Comparison of ENCODE assay signal across 7 mouse cellular contexts in genomic region chr5:119671124-119671801, GRCm38 (mm10). TPM values are rescaled to one million over a fixed set of nuclear protein-coding genes. Genes with fewer than 3 reads are reported as not detected.
DNase-seq lines count a peak whose midpoint lies in the region; TF ChIP-seq lines count a peak whose summit lies in the region.

No protein-coding gene starts in this region.

- H3K79me2 ChIP-seq in myocyte (ENCODE audit: control insufficient read depth, insufficient read depth): peaks cover 30% of the 10 kb centered on the region

- peak overlapping the region; percentile 84 for H3K9ac ChIP-seq in ES-Bruce4 (ENCODE audit: low read depth, poor library complexity, severe bottlenecking)

- H3ac ChIP-seq in myocyte (ENCODE audit: control insufficient read depth, insufficient read length): peak overlapping the region; percentile 67

- TF ChIP-seq EP300 in ES-Bruce4 (IDR thresholded peaks at IDR 0.05; ENCODE audit: insufficient read depth, low read depth, low read length): no peak

- peak overlapping the region; percentile 61 for H3K4me3 ChIP-seq in ES-Bruce4 (ENCODE audit: low read depth, low read length)
- H3K4me3 ChIP-seq in myocyte: peak overlapping the region; percentile 66

- peaks cover 26% of the 10 kb centered on the region for H3K36me3 ChIP-seq in ES-Bruce4 (ENCODE audit: control insufficient read depth, insufficient read depth, low read length, poor library complexity, severe bottlenecking)
- H3K36me3 ChIP-seq in myocyte (ENCODE audit: control insufficient read depth, insufficient read depth): no peaks in the 10 kb centered on the region

- H3K9me3 ChIP-seq in ES-Bruce4 (replicated peaks; ENCODE audit: control insufficient read depth, insufficient read depth, low read length, poor library complexity, severe bottlenecking): no peaks in the 10 kb centered on the region

- 0 out of 2 replicates have a peak overlapping the region, but pooled peaks have one; percentile 28 for H3K27ac ChIP-seq in ES-Bruce4 (ENCODE audit: insufficient read depth, low read length)

- no peaks in the 10 kb centered on the region for H3K4me1 ChIP-seq in ES-Bruce4 (ENCODE audit: control insufficient read depth, insufficient read depth, low read length)

- H3K27me3 ChIP-seq in ES-Bruce4 (ENCODE audit: control insufficient read depth, insufficient read depth, low read length, poor library complexity, severe bottlenecking): peaks cover 6% of the 10 kb centered on the region; the same call in 1 of the 2 replicates
- no peaks in the 10 kb centered on the region for H3K27me3 ChIP-seq in myocyte (ENCODE audit: control insufficient read depth, insufficient read depth, insufficient read length)

- peak overlapping the region; percentile 88 for H3K4me2 ChIP-seq in myocyte (ENCODE audit: low read depth)

- peak; percentile 80 for DNase-seq in ZHBTc4 (ENCODE audit: low read depth, low spot score)
- DNase-seq in gastrocnemius, postnatal 10 days: peak; percentile 44
- peak; percentile 13 to 49 for DNase-seq in kidney, postnatal 25 days
- DNase-seq in right cerebral cortex, postnatal 10 days (ENCODE audit: low spot score in 2 of 2): no peak
- DNase-seq in spleen, postnatal 36 days (ENCODE audit: low spot score in 2 of 2): no peak

- TF ChIP-seq POLR2A in ES-Bruce4 (IDR thresholded peaks at IDR 0.05; ENCODE audit: insufficient read depth, low read length): no peak
- TF ChIP-seq POLR2A in myocyte (IDR thresholded peaks at IDR 0.05; ENCODE audit: insufficient read length, low read depth): peak; percentile 36

- no peak for TF ChIP-seq CTCF in ES-Bruce4 (IDR thresholded peaks at IDR 0.05; ENCODE audit: low read depth, low read length)

TF ChIP-seq in myocyte, 11 proteins besides CTCF, POLR2A, EP300 and RAD21:
- TF ChIP-seq TCF3 (IDR thresholded peaks at IDR 0.05; ENCODE audit: insufficient read length, low read depth): no peak

RNA-seq across cellular contexts. Expression of gene Tbx3, which starts 0.8 kb away (rescaled TPM):
- polyA plus RNA-seq in ES-Bruce4 (2011; ENCODE audit: insufficient read depth, insufficient read length, low read depth, missing spikeins): 29.8 and 30.1 TPM in 2 replicates
- total RNA-seq in gastrocnemius, postnatal 10 days (2021): 1 to 10 TPM; 7.0 to 9.7 TPM
- 3.1 TPM for polyA plus RNA-seq in myocyte (2012; fragmentation: generic; extraction: Trizol)

Comparison
In these comparisons a context has a peak if more than half of its experiments do, and no peak if none do; other contexts are left out.
1. DNase-seq: peak in ZHBTc4 (single experiment), gastrocnemius, postnatal 10 days (single experiment) and kidney, postnatal 25 days (2 of 2); none in right cerebral cortex, postnatal 10 days (0 of 2) and spleen, postnatal 36 days (0 of 2).